In genomic region chr11:107509631-107510338, GRCm38 (mm10) we compare ENCODE assay signal across 8 mouse cellular contexts. TPM values are rescaled to one million over a fixed set of nuclear protein-coding genes. Genes with fewer than 3 reads are reported as not detected.
A peak's percentile ranks its signal among the peaks of the same experiment; 100 is the strongest.
DNase-seq lines count a peak whose midpoint lies in the region; ATAC-seq and TF ChIP-seq lines count a peak whose summit lies in the region.

No protein-coding gene starts in this region.

- TF ChIP-seq CTCF in gastrocnemius, adult 2 months (IDR thresholded peaks at IDR 0.05): peak; percentile 28
- TF ChIP-seq CTCF in Patski (IDR thresholded peaks at IDR 0.05): peak; percentile 58
- TF ChIP-seq CTCF in liver, embryonic 14.5 days (IDR thresholded peaks at IDR 0.05; ENCODE audit: low read depth): peak; percentile 47
- peak; percentile 20; the same call in 1 of the 2 replicates for TF ChIP-seq CTCF in small intestine, adult 2 months (IDR thresholded peaks at IDR 0.05; ENCODE audit: extremely low read depth, insufficient read length, insufficient replicate concordance, low read depth, low read length)

- WGBS in heart, embryonic 15.5 days: 23% methylated on average over 11 of the region's 11 CpGs
- WGBS in liver, embryonic 14.5 days (ENCODE audit: insufficient replicate concordance): 15% methylated on average over 11 of the region's 11 CpGs
- WGBS in small intestine, adult 2 months: 40% methylated on average over 11 of the region's 11 CpGs

- no peaks in the 10 kb centered on the region for H3K27me3 ChIP-seq in Patski
- peaks cover 3% of the 10 kb centered on the region; the same call in 1 of the 2 replicates for H3K27me3 ChIP-seq in heart, embryonic 15.5 days
- no peaks in the 10 kb centered on the region for H3K27me3 ChIP-seq in liver, embryonic 14.5 days (ENCODE audit: control insufficient read depth, insufficient read depth, low read length)
- H3K27me3 ChIP-seq in small intestine, adult 2 months (ENCODE audit: control insufficient read depth, insufficient read depth, low read length): no peaks in the 10 kb centered on the region

- TF ChIP-seq EP300 in liver, embryonic 14.5 days (IDR thresholded peaks at IDR 0.05; ENCODE audit: low read depth): no peak

- no peak overlapping the region for H3K4me3 ChIP-seq in gastrocnemius, adult 2 months
- no peak overlapping the region for H3K4me3 ChIP-seq in heart, embryonic 15.5 days
- no peak overlapping the region for H3K4me3 ChIP-seq in liver, embryonic 14.5 days (ENCODE audit: insufficient read depth in 1 of 2, low read depth in 2 of 2, low read length in 2 of 2)
- no peak overlapping the region for H3K4me3 ChIP-seq in small intestine, adult 2 months (ENCODE audit: low read depth, low read length)

- H3K9me3 ChIP-seq in heart, embryonic 15.5 days (replicated peaks): no peaks in the 10 kb centered on the region
- no peaks in the 10 kb centered on the region for H3K9me3 ChIP-seq in liver, embryonic 14.5 days (ENCODE audit: control insufficient read depth, low read length)

- no peak overlapping the region for H3K9ac ChIP-seq in heart, embryonic 15.5 days
- no peak overlapping the region for H3K9ac ChIP-seq in liver, embryonic 14.5 days (replicated peaks)

- no peak for ATAC-seq in Patski
- ATAC-seq in heart, embryonic 15.5 days (replicated peaks; ENCODE audit: insufficient number of reproducible peaks, insufficient read depth, low FRiP score, low read depth): no peak
- ATAC-seq in liver, embryonic 14.5 days (ENCODE audit: insufficient read depth): 0 out of 2 replicates have a peak, but pooled peaks have one; percentile 11

- in situ Hi-C loops in Patski (cut with MboI; ENCODE audit: low pct_unique_long_range_greater_than_20kb): loop anchor here (5.0 to 25.0 kb wide), 4 partner anchors 38 to 478 kb away; partner anchors contain the start of gene Helz

- 0 out of 2 replicates have a peak overlapping the region, but pooled peaks have one; percentile 27 for H3K4me2 ChIP-seq in heart, embryonic 15.5 days
- H3K4me2 ChIP-seq in liver, embryonic 14.5 days (ENCODE audit: low read depth): no peak overlapping the region

- POLR2A ChIA-PET in Patski (lab: Charles Lee): interaction anchor here (0.6 kb wide), 1 partner anchor 18 kb away, joined by 3 read pairs; no protein-coding TSS in a partner anchor

- intact Hi-C loops in gastrocnemius, adult 2 months (cut with DNase I): loop anchor here (5.0 kb wide), 1 partner anchor 83 kb away; no protein-coding TSS in a partner anchor
- intact Hi-C loops in gastrocnemius, postnatal 36 days (cut with DNase I): loop anchor here (5.0 kb wide), 2 partner anchors 38 to 348 kb away; partner anchors contain the start of gene Helz

- H3K27ac ChIP-seq in gastrocnemius, adult 2 months: no peak overlapping the region
- H3K27ac ChIP-seq in heart, embryonic 15.5 days: no peak overlapping the region
- H3K27ac ChIP-seq in liver, embryonic 14.5 days: no peak overlapping the region
- no peak overlapping the region for H3K27ac ChIP-seq in small intestine, adult 2 months (ENCODE audit: insufficient read depth, low read depth, low read length)

- H3K4me1 ChIP-seq in heart, embryonic 15.5 days (replicated peaks): peaks cover 26% of the 10 kb centered on the region
- H3K4me1 ChIP-seq in liver, embryonic 14.5 days (replicated peaks; ENCODE audit: control insufficient read depth in 2 of 2, insufficient read depth in 2 of 2, low read length in 1 of 2): peaks cover 0 to 10% of the 10 kb centered on the region in 2 experiments; a peak in 3 of 4 replicates
- peaks cover 4% of the 10 kb centered on the region for H3K4me1 ChIP-seq in small intestine, adult 2 months (ENCODE audit: control insufficient read depth, insufficient read depth, insufficient read length, low read length)

- no peaks in the 10 kb centered on the region for H3K36me3 ChIP-seq in heart, embryonic 15.5 days
- H3K36me3 ChIP-seq in liver, embryonic 14.5 days (replicated peaks; ENCODE audit: control insufficient read depth, insufficient read depth, low read depth): no peaks in the 10 kb centered on the region
- no peaks in the 10 kb centered on the region for H3K36me3 ChIP-seq in small intestine, adult 2 months (ENCODE audit: control insufficient read depth, insufficient read depth, low read length)

- DNase-seq in gastrocnemius, adult 2 months: no peak
- no peak for DNase-seq in gastrocnemius, postnatal 36 days
- DNase-seq in Patski (ENCODE audit: low read depth, low spot score): no peak
- no peak for DNase-seq in liver, embryonic 14.5 days (ENCODE audit: low read depth in 3 of 3, low spot score in 3 of 3)
- DNase-seq in gastrocnemius, postnatal 10 days: no peak
- no peak for DNase-seq in spleen, postnatal 14 days (ENCODE audit: low spot score in 2 of 2)

- CTCF ChIA-PET in Patski (lab: Charles Lee): interaction anchor here (0.9 to 3.2 kb wide), 3 partner anchors 12 to 34 kb away, joined by 3 to 16 read pairs (median 7); no protein-coding TSS in a partner anchor

- TF ChIP-seq POLR2A in small intestine, adult 2 months (IDR thresholded peaks at IDR 0.05; ENCODE audit: low read depth, low read length): no peak

RNA-seq across cellular contexts. Expression of gene Psmd12, which starts 30.5 kb away (rescaled TPM):
- total RNA-seq in gastrocnemius, adult 2 months (2021): 100 to 1,000 TPM; 105 to 106 TPM
- 100 to 1,000 TPM in 1 of 2 experiments, 10 to 100 TPM in 1; 97.9 to 101 TPM for total RNA-seq in gastrocnemius, postnatal 36 days (2021)
- 118 TPM for polyA plus RNA-seq in Patski (2021)
- polyA plus RNA-seq in heart, embryonic 15.5 days (2015; fragmentation: Nextera tagmentation; extraction: Ambion mirVana): 132 and 134 TPM in 2 replicates
- polyA plus RNA-seq in liver, embryonic 14.5 days (2012; rRNA removed): 22.3 and 45.6 TPM in 2 replicates
- polyA plus RNA-seq in liver, embryonic 14.5 days (2014; fragmentation: Nextera tagmentation; extraction: Ambion mirVana): 103 and 105 TPM in 2 replicates
- 2.7 and 3.6 TPM in 2 replicates for polyA plus RNA-seq in small intestine, adult 2 months (2012; rRNA removed)
- 100 to 1,000 TPM; 103 to 108 TPM for total RNA-seq in gastrocnemius, postnatal 10 days (2021)

RNA-seq across cellular contexts. Expression of gene Helz, which starts 37.9 kb away (rescaled TPM):
- 10 to 100 TPM; 16.2 to 21.1 TPM for total RNA-seq in gastrocnemius, adult 2 months (2021)
- 10 to 100 TPM; 13.9 to 14.2 TPM for total RNA-seq in gastrocnemius, postnatal 36 days (2021)
- polyA plus RNA-seq in Patski (2021): 19.6 TPM
- polyA plus RNA-seq in heart, embryonic 15.5 days (2015; fragmentation: Nextera tagmentation; extraction: Ambion mirVana): 11.7 and 16.2 TPM in 2 replicates
- polyA plus RNA-seq in liver, embryonic 14.5 days (2012; rRNA removed): 3.0 TPM in 2 replicates
- 5.6 and 6.0 TPM in 2 replicates for polyA plus RNA-seq in liver, embryonic 14.5 days (2014; fragmentation: Nextera tagmentation; extraction: Ambion mirVana)
- 6.4 and 19.5 TPM in 2 replicates for polyA plus RNA-seq in small intestine, adult 2 months (2012; rRNA removed)
- 10 to 100 TPM; 17.1 to 25.7 TPM for total RNA-seq in gastrocnemius, postnatal 10 days (2021)

RNA-seq across cellular contexts. Expression of gene Pitpnc1, which starts 39.3 kb away (rescaled TPM):
- 100 to 1,000 TPM in 1 of 2 experiments, 10 to 100 TPM in 1; 59.4 to 114 TPM for total RNA-seq in gastrocnemius, adult 2 months (2021)
- total RNA-seq in gastrocnemius, postnatal 36 days (2021): 10 to 100 TPM; 60.0 to 78.1 TPM
- 7.3 TPM for polyA plus RNA-seq in Patski (2021)
- 15.2 and 18.0 TPM in 2 replicates for polyA plus RNA-seq in heart, embryonic 15.5 days (2015; fragmentation: Nextera tagmentation; extraction: Ambion mirVana)
- polyA plus RNA-seq in liver, embryonic 14.5 days (2012; rRNA removed): 2.7 and 3.0 TPM in 2 replicates
- 5.8 and 6.7 TPM in 2 replicates for polyA plus RNA-seq in liver, embryonic 14.5 days (2014; fragmentation: Nextera tagmentation; extraction: Ambion mirVana)
- polyA plus RNA-seq in small intestine, adult 2 months (2012; rRNA removed): 0.84 and 1.5 TPM in 2 replicates
- 10 to 100 TPM; 53.2 to 54.7 TPM for total RNA-seq in gastrocnemius, postnatal 10 days (2021)
